13 mouse cellular contexts compared by ENCODE assay signal in the genomic region with DNA sequence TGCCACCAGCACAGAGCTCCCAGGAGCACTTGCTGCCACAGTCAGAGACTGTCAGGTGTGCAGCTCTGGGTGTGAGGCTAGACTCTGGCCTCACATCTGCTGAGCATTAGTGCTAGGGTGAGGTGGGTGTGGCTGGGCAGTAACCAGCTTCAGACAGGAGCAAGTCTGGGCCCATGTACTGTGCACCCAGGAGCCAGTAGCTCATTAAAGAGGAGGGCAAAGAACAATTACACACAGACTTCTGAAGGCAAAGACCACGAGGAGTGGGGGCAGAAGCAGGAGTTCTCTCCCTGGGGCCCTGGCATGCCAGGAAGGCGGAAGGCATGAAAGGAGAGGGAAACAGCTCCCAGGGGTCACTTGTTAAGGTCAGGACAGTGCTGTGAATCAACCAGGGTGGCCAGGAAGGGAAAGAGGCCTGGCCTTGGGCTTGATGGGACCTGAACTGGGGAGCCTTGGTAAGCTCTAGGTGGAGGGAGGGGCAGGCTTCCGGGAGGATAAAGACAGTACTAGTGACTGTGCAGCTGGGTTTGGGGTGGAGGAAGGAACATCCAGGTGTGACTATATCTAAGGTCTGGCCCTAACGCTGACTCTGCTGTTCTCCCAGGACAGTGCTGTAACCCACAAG. TPM values are rescaled to one million over a fixed set of nuclear protein-coding genes. Genes with fewer than 3 reads are reported as not detected.
DNase-seq lines count a peak whose midpoint lies in the region; ATAC-seq lines count a peak whose summit lies in the region.
"Had no signal": no experiment of that assay in that cellular context is flagged by ENCODE, and none has a peak within 500 bp of the region (broad histone marks: within the 10 kb centered on the region; RNA-seq: fewer than 3 reads in every experiment).

No protein-coding gene starts in this region.

- H3K9me3 ChIP-seq in embryonic facial prominence, embryonic 11.5 days (replicated peaks; ENCODE audit: control insufficient read depth, low read length) = no peaks in the 10 kb centered on the region
- no peaks in the 10 kb centered on the region for H3K9me3 ChIP-seq in intestine, embryonic 15.5 days
- H3K9me3 ChIP-seq in stomach, embryonic 16.5 days (replicated peaks; ENCODE audit: control insufficient read depth, low read length) = no peaks in the 10 kb centered on the region
- H3K9me3 ChIP-seq: heart, embryonic 15.5 days; lung, embryonic 15.5 days; midbrain, embryonic 12.5 days had no signal

- H3K36me3 ChIP-seq in embryonic facial prominence, embryonic 11.5 days (replicated peaks; ENCODE audit: control insufficient read depth, insufficient read depth, low read depth, low read length) = no peaks in the 10 kb centered on the region
- H3K36me3 ChIP-seq in intestine, embryonic 15.5 days = no peaks in the 10 kb centered on the region
- no peaks in the 10 kb centered on the region for H3K36me3 ChIP-seq in stomach, embryonic 16.5 days (ENCODE audit: control insufficient read depth, insufficient read depth, low read length)
- H3K36me3 ChIP-seq: heart, embryonic 15.5 days; lung, embryonic 15.5 days; midbrain, embryonic 12.5 days had no signal

- peak; percentile 70 for ATAC-seq in embryonic facial prominence, embryonic 11.5 days (replicated peaks; ENCODE audit: insufficient number of reproducible peaks, low FRiP score, low TSS enrichment, low read depth)
- peak; percentile 99 for ATAC-seq in intestine, embryonic 15.5 days
- ATAC-seq in stomach, embryonic 16.5 days (ENCODE audit: insufficient read depth, low FRiP score) = peak; percentile 87
- ATAC-seq in monocyte, adult 5-6 weeks (replicated peaks; ENCODE audit: insufficient number of reproducible peaks, low FRiP score, low TSS enrichment, poor library complexity, severe bottlenecking) = no peak

- 34% methylated on average over 4 of the region's 4 CpGs for WGBS in embryonic facial prominence, embryonic 11.5 days
- WGBS in intestine, embryonic 15.5 days = 42% methylated on average over 4 of the region's 4 CpGs
- WGBS in stomach, embryonic 16.5 days = 46% methylated on average over 4 of the region's 4 CpGs

- H3K4me2 ChIP-seq in embryonic facial prominence, embryonic 11.5 days (ENCODE audit: low read depth, low read length) = no peak overlapping the region
- no peak overlapping the region for H3K4me2 ChIP-seq in intestine, embryonic 15.5 days (replicated peaks)
- H3K4me2 ChIP-seq in stomach, embryonic 16.5 days (ENCODE audit: low read depth, low read length) = no peak overlapping the region
- H3K4me2 ChIP-seq: heart, embryonic 15.5 days; lung, embryonic 15.5 days; midbrain, embryonic 12.5 days had no signal

- no peaks in the 10 kb centered on the region for H3K27me3 ChIP-seq in embryonic facial prominence, embryonic 11.5 days (ENCODE audit: control insufficient read depth, insufficient read depth, low read length)
- no peaks in the 10 kb centered on the region for H3K27me3 ChIP-seq in intestine, embryonic 15.5 days (replicated peaks)
- no peaks in the 10 kb centered on the region for H3K27me3 ChIP-seq in stomach, embryonic 16.5 days (ENCODE audit: control insufficient read depth, insufficient read depth, low read length)
- H3K27me3 ChIP-seq: heart, embryonic 15.5 days; lung, embryonic 15.5 days; midbrain, embryonic 12.5 days had no signal

- H3K9ac ChIP-seq in embryonic facial prominence, embryonic 11.5 days (replicated peaks; ENCODE audit: low read length) = no peak overlapping the region
- H3K9ac ChIP-seq in intestine, embryonic 15.5 days = no peak overlapping the region
- H3K9ac ChIP-seq in stomach, embryonic 16.5 days (ENCODE audit: low read length) = no peak overlapping the region
- H3K9ac ChIP-seq: heart, embryonic 15.5 days; lung, embryonic 15.5 days; midbrain, embryonic 12.5 days had no signal

- H3K4me1 ChIP-seq in embryonic facial prominence, embryonic 11.5 days (ENCODE audit: control insufficient read depth, insufficient read depth, low read length) = peaks cover 7% of the 10 kb centered on the region; the same call in 1 of the 2 replicates
- H3K4me1 ChIP-seq in intestine, embryonic 15.5 days (replicated peaks) = no peaks in the 10 kb centered on the region
- no peaks in the 10 kb centered on the region for H3K4me1 ChIP-seq in stomach, embryonic 16.5 days (ENCODE audit: control insufficient read depth, insufficient read depth, low read length)
- H3K4me1 ChIP-seq: heart, embryonic 15.5 days; lung, embryonic 15.5 days; midbrain, embryonic 12.5 days had no signal

- no peak overlapping the region for H3K27ac ChIP-seq in embryonic facial prominence, embryonic 11.5 days (replicated peaks; ENCODE audit: low read depth, low read length)
- H3K27ac ChIP-seq in intestine, embryonic 15.5 days = peak overlapping the region; percentile 72
- no peak overlapping the region for H3K27ac ChIP-seq in stomach, embryonic 16.5 days (ENCODE audit: low read length)
- H3K27ac ChIP-seq: gastrocnemius, adult 2 months; heart, embryonic 15.5 days; lung, embryonic 15.5 days; midbrain, embryonic 12.5 days had no signal

- peak; percentile 63 for DNase-seq in embryonic facial prominence, embryonic 11.5 days (ENCODE audit: low spot score)
- DNase-seq in kidney, postnatal 14 days = peak; percentile 76
- DNase-seq in adrenal gland, adult 18-20 months (ENCODE audit: low spot score in 2 of 2) = no peak
- DNase-seq in ovary, postnatal 36 days (ENCODE audit: low spot score) = no peak
- DNase-seq: cerebellum, adult 9-10 months; gastrocnemius, adult 2 months; right cerebral cortex, postnatal 25 days had no signal

- H3K4me3 ChIP-seq in embryonic facial prominence, embryonic 11.5 days (ENCODE audit: low read depth, low read length) = no peak overlapping the region
- H3K4me3 ChIP-seq in intestine, embryonic 15.5 days (replicated peaks) = no peak overlapping the region
- no peak overlapping the region for H3K4me3 ChIP-seq in stomach, embryonic 16.5 days (replicated peaks; ENCODE audit: low read length)
- H3K4me3 ChIP-seq: gastrocnemius, adult 2 months; heart, embryonic 15.5 days; lung, embryonic 15.5 days; midbrain, embryonic 12.5 days had no signal

RNA-seq across cellular contexts. Expression of gene Wnt5a, which starts 37.7 kb away (rescaled TPM):
- polyA plus RNA-seq in embryonic facial prominence, embryonic 11.5 days (2014; fragmentation: Nextera tagmentation; extraction: Ambion mirVana) = 66.6 and 67.4 TPM in 2 replicates
- 23.2 and 27.4 TPM in 2 replicates for polyA plus RNA-seq in intestine, embryonic 15.5 days (2015; fragmentation: Nextera tagmentation; extraction: Ambion mirVana)
- polyA plus RNA-seq in stomach, embryonic 16.5 days (2015; fragmentation: Nextera tagmentation; extraction: Ambion mirVana) = 21.0 and 23.5 TPM in 2 replicates
- total RNA-seq in adrenal gland, adult 18-20 months (2021) = 10 to 100 TPM; 29.2 to 37.4 TPM
- not detected in 3 replicates for total RNA-seq in monocyte, adult 5-6 weeks (2017)

Comparison
In these comparisons a context has a peak if more than half of its experiments do, and no peak if none do; other contexts are left out.
1. DNase-seq: peak in embryonic facial prominence, embryonic 11.5 days (single experiment) and kidney, postnatal 14 days (single experiment); none in adrenal gland, adult 18-20 months (0 of 2) and ovary, postnatal 36 days (single experiment).